Mouse (Mus musculus) olfactory bulb, adult 2 months (tissue): ENCODE measurements around the gene Zc3h10.

Source experiments
- CTCF ChIP-seq: fragments of 200-500 bp; IDR thresholded peaks from 2 replicates; pipeline ENCODE4 v1.5.1; 2012; ENCODE audit warnings: low read depth, mild to moderate bottlenecking, low read length, moderate library complexity; ENCODE audit not compliant: insufficient read depth
- POLR2A ChIP-seq: fragments of 200-500 bp; IDR thresholded peaks from 2 replicates; pipeline ENCODE4 v1.6.1; 2012; ENCODE audit warnings: mild to moderate bottlenecking, low read depth, low read length, moderate library complexity; ENCODE audit not compliant: insufficient read depth

DNA sequence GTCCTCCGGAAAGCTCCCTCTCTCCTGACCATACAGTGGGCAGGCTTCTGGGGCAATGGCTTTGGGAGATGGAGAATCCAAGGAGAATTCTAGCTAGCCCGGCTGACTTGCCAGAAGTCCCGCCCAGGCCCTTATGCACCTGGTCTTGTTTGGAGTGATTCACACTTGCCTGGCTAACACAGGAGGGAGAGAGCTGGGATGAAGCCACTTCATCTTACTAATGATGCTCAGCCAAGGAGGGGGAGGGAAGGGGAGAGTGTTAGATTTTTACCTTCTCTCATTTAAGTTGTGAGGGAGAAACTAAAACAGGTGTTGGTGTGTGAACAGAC is 2.0 kb downstream of the Zc3h10 start:
- TF ChIP-seq CTCF (no peak), POLR2A (no peak)
